Mouse (Mus musculus) thymus, adult 2 months (tissue): ENCODE results near the gene Bckdk.

ENCODE experiments used
- CTCF ChIP-seq: fragments of 200-500 bp; IDR thresholded peaks from 2 replicates; pipeline ENCODE4 v1.5.1; 2012; ENCODE audit warnings: mild to moderate bottlenecking, control low read depth, low read length, moderate library complexity, borderline replicate concordance; ENCODE audit not compliant: control insufficient read depth, poor library complexity, insufficient read depth; ENCODE audit errors: extremely low read depth
- POLR2A ChIP-seq: fragments of 200-500 bp; IDR thresholded peaks from 2 replicates; pipeline ENCODE4 v1.6.1; 2012; ENCODE audit warnings: mild to moderate bottlenecking, low read length, control low read depth, moderate library complexity; ENCODE audit not compliant: control insufficient read depth, poor library complexity, insufficient read depth; ENCODE audit errors: extremely low read depth

GRCm38 (mm10) chr7:127928596-127928995 is 24.7 kb downstream of the Bckdk start:
- TF ChIP-seq CTCF (no peak), POLR2A (no peak)
